Mouse (Mus musculus) adrenal gland, adult 2 months (tissue): ENCODE measurements at regions not wholly inside any gene's neighbourhood (a gene's known extent, or its start where the extent isn't known, plus 50 kb on each side); places are given as distances from the start of the nearest gene placed in this dataset.
A peak's percentile ranks its signal among the peaks of the same experiment; 100 is the strongest.

ENCODE experiments used
- DNase-seq: peaks from one replicate; pipeline ENCODE4 v3.0.0; 2021

DNA sequence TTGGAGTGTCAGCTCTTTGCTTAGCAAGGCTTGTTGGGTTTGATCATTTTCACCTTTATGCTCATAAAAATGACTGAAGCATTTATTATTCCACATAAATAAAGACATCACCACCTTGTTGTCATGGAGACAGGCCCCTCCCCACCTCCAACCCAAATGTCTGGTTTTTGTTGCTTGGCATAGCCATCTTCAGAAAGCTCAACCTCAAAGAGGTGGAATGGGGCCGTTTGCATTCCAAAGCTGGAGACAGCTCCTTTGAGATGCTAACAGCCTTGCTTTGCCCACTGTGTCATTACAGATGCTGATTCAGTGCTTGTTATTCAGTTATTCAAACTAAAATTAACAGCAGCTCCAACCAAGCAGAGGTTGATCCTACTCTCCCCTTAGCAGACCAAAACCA is 51.9 kb upstream of the Lgalsl start:
- DNase-seq: no peak

GRCm38 (mm10) chr11:20883907-20884306 is 53.1 kb upstream of the Lgalsl start:
- DNase-seq: no peak

GRCm38 (mm10) chr11:20887044-20887443 is 56.2 kb upstream of the Lgalsl start:
- no peak for DNase-seq

DNA sequence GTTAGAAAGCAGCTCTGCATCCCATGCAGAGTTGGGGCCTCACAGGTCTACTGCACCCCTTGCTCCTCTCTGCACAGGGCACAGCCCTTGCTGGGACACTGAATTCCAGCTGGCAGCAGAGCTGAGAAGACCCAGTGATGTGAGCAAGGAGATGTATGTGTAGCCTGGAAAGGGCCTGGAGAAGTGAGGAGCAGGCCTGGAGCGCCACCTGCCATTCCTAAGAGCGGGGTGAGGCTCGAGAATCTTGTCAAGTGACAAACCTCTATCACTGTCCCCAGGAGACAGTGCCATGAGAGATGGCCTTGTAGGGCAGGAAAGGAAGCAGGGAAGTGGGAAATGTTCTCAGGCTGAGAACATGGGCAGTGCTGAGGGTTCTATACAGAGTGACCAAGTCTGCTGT is 59.6 kb upstream of the Lgalsl start:
- peak; percentile 9 for DNase-seq

DNA sequence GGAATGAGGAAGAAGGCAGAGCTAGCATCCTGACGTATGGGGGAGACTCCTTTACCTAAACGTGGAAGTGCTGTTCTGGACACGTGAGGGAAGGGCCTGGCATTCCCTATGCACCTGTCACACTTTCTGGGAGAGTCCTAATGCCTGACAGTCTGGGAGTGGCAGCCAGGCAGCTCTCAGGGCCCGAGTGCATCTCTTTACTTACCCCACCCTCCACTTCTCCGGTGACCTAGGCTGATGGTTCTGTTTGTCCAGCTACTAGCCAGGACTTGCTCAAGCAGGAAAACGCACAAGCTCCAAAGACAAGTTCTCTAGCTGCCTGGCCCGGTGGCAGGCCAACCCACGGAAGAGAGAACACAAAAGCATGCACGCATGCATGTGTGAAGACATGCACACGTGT is 60.9 kb upstream of the Lgalsl start:
- DNase-seq: no peak

DNA sequence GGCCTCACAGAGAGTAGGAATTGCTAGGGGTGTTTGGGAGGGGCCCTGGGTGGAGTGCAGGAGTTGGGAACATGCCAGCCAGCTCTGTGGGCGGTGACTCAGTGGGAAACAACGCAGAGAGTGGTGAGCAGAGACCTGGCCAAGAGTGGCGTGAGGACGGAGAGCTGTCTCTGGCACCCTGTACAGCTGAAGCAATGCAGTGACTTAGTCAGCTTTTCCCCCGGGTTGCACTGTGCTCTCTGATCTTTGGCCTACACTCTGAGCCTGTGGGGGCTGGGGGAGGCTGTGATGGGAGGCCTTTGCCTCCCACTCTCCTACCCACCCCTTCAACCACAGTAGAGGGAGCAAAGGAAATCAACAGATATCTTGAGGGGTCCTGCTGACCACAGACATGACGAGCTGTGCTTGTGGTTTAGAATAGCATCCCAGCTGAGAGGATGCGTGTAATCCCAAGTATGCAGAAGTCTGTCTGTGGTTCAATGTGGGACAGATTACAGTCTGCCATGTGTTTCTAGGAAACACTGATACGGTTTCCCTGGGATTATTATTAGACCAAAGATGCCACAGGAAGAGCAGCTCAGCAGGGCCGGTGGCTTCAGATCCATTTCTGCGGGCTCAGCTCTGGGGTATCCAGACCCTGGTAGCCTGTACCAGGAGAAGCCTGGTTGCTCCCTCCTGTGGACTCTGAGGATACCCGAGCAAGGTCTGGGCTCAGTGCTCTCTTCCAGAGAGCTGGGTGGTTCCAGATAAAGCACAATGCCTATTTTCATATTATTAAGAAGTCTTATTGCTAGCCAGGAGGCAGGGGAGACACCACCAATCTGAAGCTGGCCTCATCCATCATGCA is 65.6 kb upstream of the Lgalsl start:
- DNase-seq: peak; percentile 80

DNA sequence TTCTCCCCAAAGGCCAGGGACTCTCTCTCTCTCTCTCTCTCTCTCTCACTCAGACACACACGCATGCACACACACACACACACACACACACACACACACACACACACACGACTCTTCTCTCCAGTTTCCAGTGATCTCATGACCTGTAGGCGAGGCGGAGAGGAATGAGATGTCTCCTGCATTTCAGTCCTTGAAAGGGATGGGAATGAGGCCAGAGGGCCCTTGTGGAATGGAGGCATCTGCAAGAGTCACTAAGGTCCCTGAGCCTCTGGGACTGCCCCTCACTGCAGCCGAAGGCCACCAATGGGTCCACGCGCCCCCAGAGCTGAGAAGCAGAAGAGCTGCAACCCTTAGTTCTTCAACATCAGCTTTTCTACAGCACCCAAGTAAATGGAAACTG is 66.6 kb upstream of the Lgalsl start:
- DNase-seq: peak; percentile 38

- DNase-seq: no peak
These were observed 67.7 kb upstream of the Lgalsl start for GRCm38 (mm10) chr11:20898558-20898957.

GRCm38 (mm10) chr11:20899766-20900165 is 68.9 kb upstream of the Lgalsl start:
- no peak for DNase-seq

- DNase-seq: no peak
These were observed 71.1 kb upstream of the Lgalsl start for GRCm38 (mm10) chr11:20902001-20902400.

DNA sequence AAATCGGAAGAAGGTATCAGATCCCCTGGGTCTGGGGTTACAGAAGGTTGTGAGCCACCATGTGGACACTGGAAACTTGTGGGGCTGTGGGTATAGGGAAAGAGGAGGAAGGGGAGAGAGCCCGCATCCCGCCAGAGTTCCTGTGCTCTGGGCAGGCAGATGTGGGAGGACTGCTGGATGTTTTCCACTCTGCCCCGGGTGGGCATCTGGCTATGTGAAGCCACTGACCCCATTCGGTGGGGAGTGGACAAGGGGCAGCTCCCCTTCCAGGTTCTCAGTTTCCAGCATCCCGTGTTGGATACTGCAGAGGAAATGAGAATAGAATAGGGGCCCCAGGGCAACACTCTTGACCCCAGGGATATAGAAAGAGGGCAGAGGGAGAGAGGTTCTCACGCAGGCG is 72.1 kb upstream of the Lgalsl start:
- DNase-seq: no peak

GRCm38 (mm10) chr11:20907996-20908395 is 77.1 kb upstream of the Lgalsl start:
- DNase-seq: no peak

DNA sequence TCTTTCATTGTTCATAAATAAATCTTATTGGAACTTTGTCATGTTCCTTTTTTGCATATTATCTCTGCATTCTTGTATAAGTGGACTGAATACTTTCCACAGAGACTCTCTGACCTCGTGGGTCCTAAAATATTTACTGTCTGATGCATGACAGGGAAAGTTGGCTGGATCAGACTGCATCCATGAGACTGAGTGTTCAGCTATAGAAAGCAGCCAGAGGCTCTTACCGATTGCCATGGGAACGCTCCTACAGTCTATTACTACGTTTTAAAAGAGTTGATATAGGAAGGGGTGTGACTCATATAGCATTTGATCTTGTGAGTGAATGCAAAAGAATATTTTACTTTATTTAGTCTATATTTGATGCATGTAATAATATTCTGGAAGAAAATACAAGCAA is 77.6 kb upstream of the Lgalsl start:
- no peak for DNase-seq

DNA sequence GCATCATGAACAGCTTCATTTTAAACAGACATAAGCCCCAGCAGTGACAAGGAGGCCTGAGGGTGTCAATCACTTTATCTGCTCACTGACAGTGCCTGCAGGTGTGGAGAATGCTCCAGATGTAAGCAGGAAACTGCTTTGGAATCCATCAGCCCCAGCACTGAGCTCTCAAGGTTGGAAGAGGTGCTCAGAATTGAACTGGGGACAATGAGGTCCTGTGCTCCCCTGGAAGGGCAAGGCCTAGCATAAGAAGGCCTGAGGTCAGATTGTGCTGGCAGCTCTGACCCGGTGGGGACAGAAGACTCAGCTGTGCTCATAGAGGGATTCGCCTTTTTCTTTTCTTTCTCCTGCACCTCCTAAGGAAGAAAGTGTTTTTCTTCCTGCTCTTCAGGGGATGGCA is 82.2 kb upstream of the Lgalsl start:
- no peak for DNase-seq

DNA sequence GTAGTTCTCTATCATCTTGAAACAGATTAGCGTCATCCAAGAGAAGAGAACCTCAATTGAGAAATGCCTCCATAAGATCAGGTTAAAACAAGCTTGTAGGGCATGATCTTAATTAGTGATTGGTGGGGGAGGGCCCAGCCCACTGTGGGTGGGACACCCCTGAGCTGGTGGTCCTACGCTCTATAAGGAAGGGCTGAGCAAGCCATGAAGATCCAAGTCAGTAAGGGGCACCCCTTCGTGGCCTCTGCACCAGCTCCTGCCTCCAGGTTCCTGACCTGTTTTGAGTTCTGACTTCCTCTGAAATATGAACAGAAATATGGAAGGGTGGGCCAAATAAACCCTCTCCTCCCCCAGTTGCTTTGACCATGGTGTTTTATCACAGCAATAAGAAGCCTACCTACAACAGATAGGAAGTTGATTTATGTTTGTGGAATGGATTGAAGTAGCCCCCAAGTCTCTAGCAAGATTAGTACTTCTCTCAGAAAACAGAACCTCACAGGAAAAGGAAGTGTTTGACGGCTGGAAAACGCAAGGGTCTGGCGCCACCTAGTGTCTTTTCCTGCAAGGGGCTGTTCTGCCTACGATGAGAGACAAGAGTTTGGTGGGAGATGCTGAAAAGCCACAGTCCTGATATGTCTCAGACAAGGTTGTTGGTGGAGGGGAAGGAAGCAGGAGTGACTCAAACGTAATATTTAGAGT is 82.9 kb upstream of the Lgalsl start:
- DNase-seq: peak; percentile 81

DNA sequence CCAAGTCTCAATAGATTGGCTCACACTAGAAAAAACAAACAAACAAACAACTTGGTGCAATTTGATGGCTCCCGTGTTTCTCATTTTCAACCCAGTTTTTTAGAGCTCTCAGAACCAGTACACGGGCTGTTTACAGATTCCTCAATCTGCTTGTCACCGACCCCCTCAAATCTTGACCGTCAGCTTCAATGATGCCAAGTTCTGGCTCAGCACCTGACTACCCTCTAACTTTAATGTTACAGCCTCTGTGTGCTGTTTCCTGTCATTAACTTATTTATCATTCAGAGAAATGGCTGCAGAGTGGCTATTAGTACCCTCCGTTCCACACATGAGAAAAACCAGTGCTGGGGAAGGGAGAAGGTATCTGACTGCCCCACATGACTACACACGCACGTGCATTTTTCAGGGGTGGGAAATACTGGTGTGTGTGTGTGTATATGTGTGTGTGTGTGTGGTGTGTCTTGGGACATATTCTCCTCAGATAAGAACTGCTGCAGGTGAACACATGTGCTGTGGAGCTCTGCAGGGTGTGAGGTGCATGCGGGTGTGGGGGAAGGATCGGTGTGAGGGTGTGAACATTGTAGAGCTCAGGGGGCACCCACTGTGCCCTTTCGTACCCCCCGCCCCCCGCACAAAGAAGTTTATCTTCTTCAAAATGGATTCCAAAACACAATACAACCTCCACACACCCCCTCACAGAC is 83.6 kb upstream of the Lgalsl start:
- no peak for DNase-seq

DNA sequence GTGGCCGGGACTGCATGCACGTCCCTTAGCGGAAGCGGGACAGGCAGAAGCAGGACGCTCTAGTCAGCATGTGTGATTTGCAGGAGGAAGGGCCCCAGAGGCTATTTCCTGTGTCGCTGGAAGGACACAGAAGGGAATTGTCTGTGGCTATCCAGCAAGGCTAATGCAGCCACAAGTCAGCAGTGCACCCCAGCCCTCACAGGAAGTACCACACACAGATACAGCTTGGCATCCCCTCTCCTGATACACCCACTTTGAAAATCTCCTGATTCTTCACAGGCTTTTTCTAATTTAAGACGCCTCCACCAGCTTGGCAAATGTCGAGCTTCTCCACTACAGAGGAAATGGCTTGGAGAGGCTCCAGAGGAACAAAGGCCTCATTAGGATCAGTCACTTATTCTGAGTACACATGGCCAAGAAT is 84.3 kb upstream of the Lgalsl start:
- DNase-seq: peak; percentile 68

DNA sequence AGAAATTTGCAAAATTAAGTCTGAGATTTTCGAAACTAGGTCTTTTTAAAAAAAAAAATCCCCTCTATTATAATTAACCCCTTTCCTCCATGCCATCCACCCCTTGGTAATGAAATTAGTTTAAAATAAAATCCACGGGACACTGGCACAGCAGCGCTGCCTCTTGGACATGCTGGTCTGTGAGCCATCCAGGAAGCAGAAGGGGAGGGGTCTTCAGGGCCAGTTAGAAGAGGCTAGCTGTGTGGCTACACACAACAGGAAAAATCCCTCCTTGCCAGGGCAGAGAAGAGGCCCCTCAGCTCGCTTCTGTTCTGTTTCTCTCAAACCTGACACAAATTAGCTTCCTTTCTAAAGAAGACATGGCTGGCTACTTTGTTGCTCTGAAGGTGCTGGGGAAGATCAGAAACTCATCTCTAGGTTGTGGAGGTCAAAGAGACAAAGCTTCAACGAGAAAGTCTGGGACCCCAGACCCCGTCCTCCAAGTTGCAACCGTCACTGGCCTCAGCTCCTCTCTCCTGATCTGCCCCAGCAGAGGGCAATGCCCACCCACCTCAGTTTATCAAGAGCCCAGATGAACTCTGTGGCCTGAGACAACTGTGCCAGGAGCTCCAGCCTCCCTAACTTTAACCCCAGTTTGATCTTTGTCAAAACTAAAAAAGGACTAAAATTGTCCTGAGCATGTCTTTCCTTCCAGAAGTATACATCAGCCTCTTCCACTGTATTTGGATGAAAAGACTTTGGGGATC is 85.0 kb upstream of the Lgalsl start:
- no peak for DNase-seq

DNA sequence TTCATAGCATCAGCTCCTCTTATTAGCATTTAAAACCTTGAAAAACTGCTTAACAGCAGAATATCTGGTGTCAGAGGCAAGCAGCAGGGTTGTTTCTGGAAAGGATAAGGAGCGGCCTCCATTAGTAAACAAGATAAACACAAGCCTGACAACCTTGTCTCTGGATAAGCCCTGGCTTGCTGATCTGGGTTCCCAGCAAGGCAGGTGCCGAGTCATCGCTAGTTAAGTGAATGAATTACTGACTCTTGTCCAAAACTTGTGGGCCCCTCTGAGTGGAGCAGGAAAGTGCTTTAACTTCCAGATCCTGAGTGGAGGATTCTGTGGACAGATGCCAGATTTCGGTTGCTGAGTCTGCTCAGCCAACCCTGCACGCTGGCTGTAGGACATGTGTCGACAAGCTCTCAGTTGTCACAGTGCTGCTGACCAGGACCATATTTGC is 85.6 kb upstream of the Lgalsl start:
- peak; percentile 13 for DNase-seq

DNA sequence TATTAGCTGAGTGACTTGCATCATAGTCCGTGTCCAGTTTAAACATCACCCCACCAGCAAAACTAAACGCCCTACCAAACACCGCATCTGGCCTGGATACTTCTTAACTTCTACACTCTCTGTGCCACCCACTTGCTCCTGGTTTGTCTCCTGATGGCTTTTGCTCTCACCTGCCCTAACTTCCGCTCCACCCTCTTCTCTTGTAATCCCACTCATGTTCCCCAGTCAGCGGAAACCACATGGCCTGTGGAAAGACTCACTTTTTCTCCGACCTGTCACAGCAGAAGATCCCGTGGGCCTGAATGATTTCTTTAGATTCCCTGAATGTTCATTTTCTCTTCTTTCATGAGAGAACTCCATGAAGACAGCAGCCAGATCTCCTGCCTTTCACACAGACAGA is 86.1 kb upstream of the Lgalsl start:
- DNase-seq: no peak

DNA sequence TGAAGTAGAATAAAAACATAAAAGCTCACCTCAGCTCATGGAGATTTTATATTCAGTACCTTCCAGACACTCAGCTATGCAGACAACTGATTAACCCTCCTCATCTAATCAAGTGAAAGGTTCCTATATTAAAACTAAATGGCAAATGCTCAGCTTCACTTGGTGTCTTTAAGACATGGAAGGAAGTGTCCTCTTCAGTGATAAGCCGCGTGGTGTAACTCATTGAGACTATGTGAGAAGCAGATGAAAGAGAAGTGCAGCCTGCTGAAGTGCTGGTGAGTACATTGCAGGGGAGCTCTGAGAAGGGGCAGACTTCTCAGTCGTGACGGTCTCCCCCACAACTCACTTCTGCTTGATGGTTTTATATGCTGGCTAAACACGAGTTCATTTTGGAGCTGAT is 86.6 kb upstream of the Lgalsl start:
- no peak for DNase-seq

GRCm38 (mm10) chr11:20923115-20923514 is 92.3 kb upstream of the Lgalsl start:
- DNase-seq: no peak
